Mouse (Mus musculus): ENCODE results near the gene Gm21797. TPM values are rescaled to one million over a fixed set of nuclear protein-coding genes. Genes with fewer than 3 reads are reported as not detected.
"Not testable (repeated sequence)": the region's sequence is repeated elsewhere in the genome, so short reads cannot be mapped to it uniquely, and the experiment has no call there.

Gene Gm21797
- not detected in 2 replicates for polyA plus RNA-seq (2015; fragmentation: Nextera tagmentation; extraction: Ambion mirVana)

- H3K4me2 ChIP-seq, result not testable (repeated sequence)
Measured at GRCm38 (mm10) chrY:40775665-40776064, at the start of gene Gm21797. Gene Gm21797, minus strand, starts transcription at chrY:40775765.

GRCm38 (mm10) chrY:40804614-40805013 lies 29.0 kb upstream of the Gm21797 start, which contains the start of gene Gm20795:
Gene Gm20795, plus strand, starts transcription at chrY:40804914.
- H3K9ac ChIP-seq; H3K27me3 ChIP-seq; H3K9me3 ChIP-seq; H3K36me3 ChIP-seq; ATAC-seq (ENCODE audit: insufficient number of reproducible peaks, low FRiP score, low TSS enrichment, low read depth); H3K4me2 ChIP-seq; H3K4me1 ChIP-seq; H3K4me3 ChIP-seq; H3K27ac ChIP-seq: not testable (repeated sequence)

More at GRCm38 (mm10) chrY:40775665-40776064, at the start of gene Gm21797:
- no CpG with 5 or more reads among the region's 3 CpGs for WGBS
- H3K4me1 ChIP-seq; H3K27me3 ChIP-seq; H3K27ac ChIP-seq; H3K4me3 ChIP-seq; H3K9ac ChIP-seq; H3K9me3 ChIP-seq; H3K36me3 ChIP-seq; ATAC-seq (ENCODE audit: insufficient number of reproducible peaks, low FRiP score, low TSS enrichment, low read depth): not testable (repeated sequence)

Other genes with a start within 250 kb of the Gm21797 start
- not detected in 2 replicates for gene Gm21852, start 123.8 kb downstream of the Gm21797 start, polyA plus RNA-seq (2015; fragmentation: Nextera tagmentation; extraction: Ambion mirVana)
- not detected in 2 replicates for gene Gm20795, start 29.1 kb upstream of the Gm21797 start, polyA plus RNA-seq (2015; fragmentation: Nextera tagmentation; extraction: Ambion mirVana)

All from limb, embryonic 15.5 days (tissue).